Mouse (Mus musculus) layer of hippocampus, adult 2 months (tissue): ENCODE data around the gene Muc4. TPM values are rescaled to one million over a fixed set of nuclear protein-coding genes. Genes with fewer than 3 reads are reported as not detected.
A peak's percentile ranks its signal among the peaks of the same experiment; 100 is the strongest.

Source experiments
- DNase-seq, 2 experiments: peaks; one replicate each; pipeline ENCODE4 v3.0.0; 2022; ENCODE audit warnings: low spot score in 2 of 2
- H3K27ac ChIP-seq: fragments of 200-600 bp; 2 replicates; pipeline ENCODE4 v1.8.1; 2022
- H3K4me3 ChIP-seq: fragments of 200-600 bp; 2 replicates; pipeline ENCODE4 v1.8.1; 2022; ENCODE audit warnings: mild to moderate bottlenecking
- CTCF ChIP-seq: fragments of 200-600 bp; conservative IDR thresholded peaks from 2 replicates; pipeline ENCODE4 v1.8.1; 2022; ENCODE audit warnings: antibody characterized with exemption, mild to moderate bottlenecking, moderate library complexity
- long read RNA-seq, 2 experiments: library from polyadenylated mRNA; stranded (forward); transcript quantifications; one replicate each; pipeline ENCODE4 v2.0.0; 2021; ENCODE audit warnings: borderline mapping rate in 2 of 2
- total RNA-seq, 2 experiments: library from RNA; stranded (reverse); gene quantifications; 2 replicates each; pipeline ENCODE4 v1.2.3; 2021

Gene Muc4
- total RNA-seq = not detected
- long read RNA-seq, experiment 1 = 0 reads
- long read RNA-seq, experiment 2 = 0 reads

DNA sequence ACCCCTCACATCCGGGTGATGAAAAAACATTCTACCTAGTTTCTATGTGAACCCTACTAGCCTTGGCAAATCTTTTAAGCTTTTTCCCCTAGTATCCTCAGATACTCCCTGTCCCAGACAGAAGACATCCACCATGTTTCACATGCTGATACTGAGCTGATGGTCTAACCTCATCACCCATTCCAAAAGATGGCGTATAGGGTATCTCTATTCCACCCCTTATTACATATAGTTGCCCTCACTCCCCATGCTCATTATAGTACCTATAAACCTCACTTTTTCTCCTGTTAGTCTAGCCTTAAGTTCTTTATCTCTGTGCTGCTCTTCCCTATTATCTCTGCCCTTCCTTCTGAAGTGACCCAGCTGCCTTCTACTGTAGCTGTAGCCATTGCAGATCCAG, at the start of gene Muc4:
Gene Muc4 (plus strand): TSS at position 301 of the 400 bp plus-strand sequence.
- no peak for DNase-seq
- H3K27ac ChIP-seq = no peak within 1 kb of the TSS
- no peak for TF ChIP-seq CTCF
- H3K4me3 ChIP-seq = no peak within 1 kb of the TSS

GRCm38 (mm10) chr16:32685998-32686397, 49.7 kb upstream of the Muc4 start:
- no peak for TF ChIP-seq CTCF
- no peak for DNase-seq
- Histone ChIP-seq H3K4me3 (no peak overlapping the region), H3K27ac (no peak overlapping the region)

- DNase-seq = no peak
- TF ChIP-seq CTCF = peak; percentile 48
- Histone ChIP-seq H3K27ac (no peak overlapping the region), H3K4me3 (no peak overlapping the region)
Observed at GRCm38 (mm10) chr16:32687221-32687620, 48.5 kb upstream of the Muc4 start.

- no peak for TF ChIP-seq CTCF
- peak; percentile 37 to 55 for DNase-seq
- Histone ChIP-seq H3K4me3 (no peak overlapping the region), H3K27ac (peak overlapping the region; percentile 83)
Observed at GRCm38 (mm10) chr16:32688770-32689169, 46.9 kb upstream of the Muc4 start.

GRCm38 (mm10) chr16:32689501-32689900, 46.2 kb upstream of the Muc4 start:
- TF ChIP-seq CTCF = peak; percentile 95
- H3K4me3 ChIP-seq = no peak overlapping the region
- DNase-seq = peak; percentile 60 to 79
- H3K27ac ChIP-seq = peak overlapping the region; percentile 83

GRCm38 (mm10) chr16:32696841-32697464, 38.7 kb upstream of the Muc4 start:
- H3K4me3 ChIP-seq = no peak overlapping the region
- H3K27ac ChIP-seq = no peak overlapping the region
- DNase-seq = no peak
- TF ChIP-seq CTCF = peak; percentile 83

DNA sequence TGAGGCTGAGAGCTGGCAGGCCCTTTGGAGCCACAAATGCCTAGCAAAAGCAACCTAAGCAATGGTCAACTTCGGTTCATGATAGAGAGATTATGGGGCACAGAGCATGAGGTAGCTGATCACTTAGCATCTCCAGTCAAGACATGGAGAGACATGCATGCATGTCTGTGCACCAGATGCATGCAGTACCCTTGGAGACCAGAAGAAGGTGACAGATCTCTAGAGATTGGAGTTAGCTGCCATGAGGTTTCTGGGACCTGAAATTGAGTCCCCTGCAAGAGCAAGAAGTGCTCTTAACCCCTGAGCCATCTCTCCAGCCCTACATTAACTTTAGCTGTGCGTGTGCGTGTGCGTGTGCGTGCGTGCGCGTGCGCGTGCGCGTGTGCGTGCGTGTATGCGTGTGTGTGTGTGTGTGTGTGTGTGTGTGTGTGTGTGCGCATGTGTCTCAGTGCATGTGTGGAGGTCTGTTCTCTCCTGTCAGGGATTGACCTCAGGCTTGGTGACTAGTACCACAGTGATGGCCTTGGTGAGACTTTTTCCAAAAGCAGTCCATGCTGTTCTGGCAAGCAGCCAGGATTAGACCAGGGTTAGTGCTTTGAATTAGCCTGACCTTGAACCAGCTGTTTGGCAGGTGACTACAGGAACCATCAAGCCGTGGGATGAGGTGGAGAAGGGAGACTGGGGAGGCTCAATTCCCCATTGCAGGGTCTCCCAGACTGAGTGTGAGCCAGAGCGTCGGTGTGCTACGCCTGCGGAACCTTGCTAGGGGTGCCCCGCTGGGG, 37.8 kb upstream of the Muc4 start:
- Histone ChIP-seq H3K4me3 (no peak overlapping the region), H3K27ac (no peak overlapping the region)
- no peak for DNase-seq
- no peak for TF ChIP-seq CTCF

GRCm38 (mm10) chr16:32698550-32698949, 37.1 kb upstream of the Muc4 start:
- H3K27ac ChIP-seq = no peak overlapping the region
- no peak overlapping the region for H3K4me3 ChIP-seq
- TF ChIP-seq CTCF = no peak
- no peak for DNase-seq

GRCm38 (mm10) chr16:32703312-32703912, 32.3 kb upstream of the Muc4 start:
- no peak for DNase-seq
- Histone ChIP-seq H3K27ac (no peak overlapping the region), H3K4me3 (no peak overlapping the region)
- TF ChIP-seq CTCF = no peak

DNA sequence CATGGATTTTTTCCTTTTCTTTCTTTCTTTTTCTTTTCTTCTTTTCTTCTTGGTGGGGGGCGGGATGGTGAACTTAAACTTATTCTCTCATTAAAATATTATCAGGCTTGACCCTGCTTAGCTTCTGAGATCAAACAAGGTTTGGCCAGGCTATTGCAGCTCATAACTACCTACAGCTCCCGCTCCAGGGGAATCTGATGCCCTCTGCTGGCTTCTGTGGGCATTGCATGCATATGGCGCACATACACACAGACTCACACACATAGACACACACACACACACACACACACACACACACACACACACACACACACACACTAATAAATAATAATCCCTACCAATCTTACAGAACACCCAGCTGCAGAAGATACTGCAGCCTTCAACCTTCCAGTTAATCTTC, 30.1 kb upstream of the Muc4 start:
- H3K27ac ChIP-seq = no peak overlapping the region
- TF ChIP-seq CTCF = no peak; the same call in none of the 2 replicates
- DNase-seq = no peak

DNA sequence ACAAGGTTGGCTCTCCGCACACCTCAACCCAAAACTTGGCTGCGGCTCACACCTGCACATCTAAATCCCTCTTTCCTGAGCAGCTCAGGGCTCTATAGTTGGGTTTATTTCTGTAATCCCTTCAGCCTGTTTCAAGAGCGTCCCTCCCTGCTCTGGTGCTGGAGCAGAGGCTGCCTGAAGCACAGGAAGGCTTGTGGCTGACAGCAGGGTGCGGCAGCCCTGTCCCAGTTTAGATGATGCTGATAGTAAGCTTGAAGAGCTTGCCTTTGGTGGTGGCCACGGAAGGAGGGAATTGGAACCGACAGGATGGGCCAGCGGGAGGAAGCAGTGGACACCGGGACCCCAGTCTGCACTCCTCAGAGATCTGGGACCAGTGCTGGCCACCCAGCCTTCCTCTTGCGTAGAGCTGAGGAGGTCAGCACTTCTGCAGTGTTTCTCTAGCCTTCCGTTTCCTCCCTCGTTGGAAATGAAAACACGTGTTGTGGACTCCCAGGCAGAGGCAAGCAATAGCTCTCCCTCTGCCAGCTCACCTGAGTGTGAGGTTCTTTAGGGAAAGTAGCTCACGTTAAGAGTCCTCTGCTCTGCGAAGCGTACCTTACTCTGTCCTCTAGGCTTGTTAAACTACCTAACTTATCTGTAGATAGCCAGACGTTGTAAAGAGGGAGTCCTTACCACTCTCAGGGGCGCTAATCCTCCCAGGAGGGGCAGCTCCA, 28.4 kb upstream of the Muc4 start:
- no peak for DNase-seq
- H3K4me3 ChIP-seq = no peak overlapping the region
- no peak for TF ChIP-seq CTCF
- H3K27ac ChIP-seq = no peak overlapping the region

More for the DNA sequence above, 30.1 kb upstream of the Muc4 start:
- no peak overlapping the region for H3K4me3 ChIP-seq

DNA sequence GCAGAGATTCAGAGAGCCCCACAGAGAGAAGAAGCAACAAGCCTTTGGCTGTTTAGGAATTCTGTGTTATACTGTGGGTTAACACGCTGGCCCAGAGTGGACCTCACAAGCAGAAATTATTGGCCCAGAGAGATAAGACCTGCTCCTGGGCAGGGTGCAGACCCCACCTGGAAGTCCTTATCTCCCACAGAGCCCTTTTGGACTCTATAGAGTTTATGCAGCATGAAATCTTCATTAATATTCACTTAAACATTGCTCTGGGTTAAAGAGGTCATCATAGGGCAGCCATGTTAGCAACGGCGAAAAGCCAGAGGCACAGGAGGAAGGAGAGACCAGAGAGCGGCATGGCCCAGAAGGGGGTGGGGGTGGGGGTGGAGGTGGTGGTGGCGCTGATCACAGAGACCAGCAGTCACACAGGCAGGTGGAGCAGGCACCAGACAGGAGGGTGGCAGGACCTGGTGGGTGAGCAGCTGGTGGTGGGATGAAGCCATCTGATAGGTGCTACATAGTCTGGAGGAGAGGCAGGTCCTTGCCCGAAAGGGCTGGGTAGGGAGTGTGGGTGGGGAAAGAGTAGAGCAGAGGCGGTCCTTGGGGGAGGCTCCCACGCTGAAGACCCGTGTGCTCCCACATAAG, 27.7 kb upstream of the Muc4 start:
- Histone ChIP-seq H3K4me3 (no peak overlapping the region), H3K27ac (no peak overlapping the region)
- DNase-seq = peak in 1 of 2 experiments; percentile 30
- TF ChIP-seq CTCF = no peak
